Mouse (Mus musculus) lung, postnatal 14 days (tissue): ENCODE data around the gene Zbtb12.
A peak's percentile ranks its signal among the peaks of the same experiment; 100 is the strongest.

Experiments used
- DNase-seq: peaks from one replicate; pipeline ENCODE4 v3.0.0; 2021

Zbtb12 gene

GRCm38 (mm10) chr17:34910982-34911381 is 31.7 kb downstream of the Zbtb12 start:
- no peak for DNase-seq

- DNase-seq: peak; percentile 90
These were observed 32.7 kb downstream of the Zbtb12 start for GRCm38 (mm10) chr17:34911945-34912351.

- peak; percentile 13 for DNase-seq
These were observed 34.8 kb downstream of the Zbtb12 start, which contains the start of gene Slc44a4 for GRCm38 (mm10) chr17:34913930-34914665. TSS of gene Slc44a4 (plus strand) at chr17:34914466.

DNA sequence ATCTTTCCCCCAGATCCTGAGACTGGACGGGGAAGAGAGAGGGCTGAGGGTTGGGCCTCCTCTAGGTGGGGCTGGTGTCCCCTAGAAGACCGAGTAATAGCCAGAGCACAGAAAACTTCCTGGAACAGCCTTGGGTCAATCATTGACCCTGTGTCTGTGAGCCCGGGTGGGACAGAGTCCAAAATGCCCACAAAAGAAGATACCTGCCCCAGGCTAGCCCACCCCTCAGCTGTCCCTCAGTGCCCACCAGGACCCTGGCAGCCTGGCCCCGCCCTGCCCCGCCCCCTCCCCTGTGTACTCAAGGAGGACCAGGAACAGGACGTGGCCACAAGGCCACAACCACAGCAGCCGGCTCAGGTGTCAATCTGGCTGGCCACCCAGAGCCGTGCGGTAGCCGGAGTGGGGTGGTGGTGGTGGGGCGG is 36.1 kb downstream of the Zbtb12 start:
- peak; percentile 25 for DNase-seq

DNA sequence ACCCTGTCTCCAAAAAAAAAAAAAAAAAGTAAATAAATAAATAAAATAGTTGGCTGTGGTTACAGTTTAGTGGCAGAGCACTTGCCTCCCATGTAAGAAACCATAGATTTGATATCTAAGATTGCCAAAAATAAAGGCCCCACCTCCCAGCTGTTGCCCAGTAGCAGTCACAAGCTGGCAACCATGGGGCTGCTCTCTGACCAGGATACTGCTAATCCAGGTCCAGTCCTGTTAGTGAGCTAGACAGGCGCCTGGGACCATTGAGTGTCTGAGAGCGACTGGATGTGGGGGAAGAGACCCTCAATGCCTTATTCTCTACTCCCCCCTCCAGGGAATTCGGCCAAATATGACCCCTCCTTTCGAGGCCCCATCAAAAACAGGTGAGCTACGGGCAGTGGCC is 37.0 kb downstream of the Zbtb12 start:
- DNase-seq: no peak

DNA sequence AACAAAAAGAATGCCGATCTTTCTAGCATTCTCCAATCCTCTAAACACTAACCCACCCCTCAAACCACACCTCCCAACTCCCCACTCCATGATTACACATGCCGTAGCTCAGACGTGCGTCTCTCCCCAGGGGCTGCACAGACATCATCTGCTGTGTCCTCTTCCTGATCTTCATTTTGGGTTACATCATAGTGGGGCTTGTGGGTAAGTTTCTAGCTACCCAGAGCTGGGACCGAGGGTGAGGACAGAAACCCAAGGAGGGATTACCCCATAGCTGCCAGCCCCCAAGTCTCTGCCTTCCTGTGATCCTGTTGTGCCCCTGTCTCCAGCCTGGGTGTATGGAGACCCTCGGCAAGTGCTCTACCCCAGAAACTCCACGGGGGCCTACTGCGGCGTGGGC is 37.9 kb downstream of the Zbtb12 start:
- no peak for DNase-seq

DNA sequence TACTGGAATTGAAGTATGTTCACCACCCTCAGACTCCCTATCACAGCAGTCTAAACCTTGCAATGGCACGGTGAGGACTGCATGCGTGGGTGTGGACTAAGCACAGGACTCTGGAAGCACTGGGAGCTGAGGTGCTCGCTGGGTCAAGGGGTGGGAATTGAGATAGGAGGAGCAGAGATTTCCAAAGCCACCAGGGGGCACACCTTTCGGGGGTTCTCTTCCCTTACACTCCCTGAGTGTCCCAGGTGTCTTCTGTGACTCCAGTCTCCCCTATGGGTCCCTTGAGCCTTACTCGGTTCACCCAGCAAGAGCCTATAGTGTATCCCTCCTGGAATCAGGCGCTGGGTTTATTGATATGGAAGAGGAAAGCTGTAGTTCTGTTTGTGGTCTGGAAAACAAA is 43.7 kb downstream of the Zbtb12 start:
- DNase-seq: no peak

DNA sequence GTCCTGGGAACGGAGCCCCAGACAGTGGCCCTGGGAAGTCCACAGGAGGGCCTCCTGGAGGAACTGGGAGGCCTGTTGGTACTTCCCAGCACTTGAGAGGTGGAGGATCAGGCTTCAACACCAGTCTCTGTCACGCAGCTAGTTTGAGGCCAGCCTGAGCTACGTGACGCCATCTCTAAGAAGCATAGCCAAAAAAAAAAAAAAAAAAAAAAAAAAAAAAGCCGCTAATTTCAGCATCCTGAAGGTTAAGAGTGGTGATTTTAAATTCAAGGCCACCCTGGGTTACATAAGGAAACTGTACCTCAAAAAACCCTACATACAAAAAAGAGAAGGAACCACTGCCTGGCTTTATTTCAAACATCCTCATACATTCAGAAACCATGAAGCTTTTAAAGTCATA is 45.0 kb downstream of the Zbtb12 start:
- DNase-seq: no peak

DNA sequence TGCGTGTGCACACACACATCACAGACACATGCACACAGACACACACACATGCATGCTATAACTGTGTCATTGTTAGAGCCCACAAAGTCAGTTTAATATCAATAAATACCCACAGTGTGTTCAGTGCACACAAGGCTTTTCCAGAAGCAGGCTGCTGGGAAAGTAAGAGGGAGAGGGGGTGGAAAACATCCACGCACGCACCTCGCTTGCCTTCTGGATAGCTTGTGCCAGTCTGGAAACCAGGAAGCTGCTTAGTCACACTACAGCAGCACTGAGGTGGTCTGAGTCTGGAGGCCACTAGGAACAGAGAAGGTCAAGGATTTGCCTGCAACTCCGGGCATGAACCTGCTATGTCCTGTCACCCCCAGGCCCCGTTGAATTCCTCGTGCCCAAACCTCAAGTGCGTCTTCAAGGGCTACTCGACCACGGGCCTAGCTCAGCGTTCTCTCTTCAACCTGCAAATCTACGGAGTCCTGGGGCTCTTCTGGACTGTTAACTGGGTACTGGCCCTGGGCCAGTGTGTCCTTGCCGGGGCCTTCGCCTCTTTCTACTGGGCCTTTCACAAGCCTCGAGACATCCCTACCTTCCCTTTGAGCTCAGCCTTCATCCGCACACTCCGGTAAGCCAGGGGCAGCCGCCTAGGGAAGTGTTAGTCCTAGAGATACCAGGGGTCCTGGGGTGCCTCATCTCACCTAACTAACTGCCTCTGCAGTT is 48.2 kb downstream of the Zbtb12 start:
- no peak for DNase-seq

DNA sequence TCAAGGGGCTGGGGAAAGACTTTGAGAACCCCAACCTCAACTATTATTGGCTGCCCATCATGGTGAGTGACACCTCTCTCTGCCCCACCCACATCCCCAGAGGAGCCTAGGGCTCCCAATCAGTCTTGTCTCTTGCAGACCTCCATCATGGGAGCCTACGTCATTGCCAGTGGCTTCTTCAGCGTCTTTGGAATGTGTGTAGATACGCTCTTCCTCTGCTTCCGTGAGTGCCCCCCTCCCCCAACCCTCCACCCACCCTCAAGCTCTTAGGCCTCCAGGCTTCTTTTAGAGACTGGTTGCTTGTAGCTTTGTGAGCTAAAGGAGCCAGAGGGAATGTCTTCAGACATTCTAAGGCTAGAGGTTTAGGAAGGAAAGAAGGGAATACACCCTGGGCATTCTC is 49.6 kb downstream of the Zbtb12 start:
- DNase-seq: no peak

- peak; percentile 99 for DNase-seq
These were observed 51.9 kb downstream of the Zbtb12 start, which contains the start of gene Neu1 for GRCm38 (mm10) chr17:34931061-34931734. TSS of gene Neu1 (plus strand) at chr17:34931253.

DNA sequence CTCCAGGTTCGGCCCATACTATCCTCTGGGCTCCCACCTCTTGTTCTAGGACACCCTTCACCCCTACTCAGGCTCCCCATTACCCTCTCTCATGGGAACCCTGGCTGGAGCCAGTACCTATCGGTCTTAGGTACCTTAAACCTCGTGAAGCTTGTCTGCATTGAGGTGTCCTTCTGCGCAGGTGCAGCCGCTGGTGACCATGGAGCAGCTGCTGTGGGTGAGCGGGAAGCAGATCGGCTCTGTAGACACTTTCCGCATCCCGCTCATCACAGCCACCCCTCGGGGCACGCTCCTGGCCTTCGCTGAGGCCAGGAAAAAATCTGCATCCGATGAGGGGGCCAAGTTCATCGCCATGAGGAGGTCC is 52.4 kb downstream of the Zbtb12 start:
- DNase-seq: no peak

- no peak for DNase-seq
These were observed 53.0 kb downstream of the Zbtb12 start for GRCm38 (mm10) chr17:34932287-34932686.

DNA sequence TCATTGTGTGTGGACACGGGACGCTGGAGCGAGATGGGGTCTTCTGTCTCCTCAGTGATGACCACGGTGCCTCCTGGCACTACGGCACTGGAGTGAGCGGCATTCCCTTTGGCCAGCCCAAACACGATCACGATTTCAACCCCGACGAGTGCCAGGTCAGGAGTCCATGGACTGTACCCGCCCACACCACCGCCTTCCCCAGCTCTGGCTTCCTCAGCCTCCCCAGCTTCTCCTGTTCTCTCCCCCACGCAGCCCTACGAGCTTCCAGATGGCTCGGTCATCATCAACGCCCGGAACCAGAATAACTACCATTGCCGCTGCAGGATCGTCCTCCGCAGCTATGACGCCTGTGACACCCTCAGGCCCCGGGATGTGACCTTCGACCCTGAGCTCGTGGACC is 54.7 kb downstream of the Zbtb12 start:
- no peak for DNase-seq

GRCm38 (mm10) chr17:34934830-34935229 is 55.5 kb downstream of the Zbtb12 start:
- DNase-seq: no peak

DNA sequence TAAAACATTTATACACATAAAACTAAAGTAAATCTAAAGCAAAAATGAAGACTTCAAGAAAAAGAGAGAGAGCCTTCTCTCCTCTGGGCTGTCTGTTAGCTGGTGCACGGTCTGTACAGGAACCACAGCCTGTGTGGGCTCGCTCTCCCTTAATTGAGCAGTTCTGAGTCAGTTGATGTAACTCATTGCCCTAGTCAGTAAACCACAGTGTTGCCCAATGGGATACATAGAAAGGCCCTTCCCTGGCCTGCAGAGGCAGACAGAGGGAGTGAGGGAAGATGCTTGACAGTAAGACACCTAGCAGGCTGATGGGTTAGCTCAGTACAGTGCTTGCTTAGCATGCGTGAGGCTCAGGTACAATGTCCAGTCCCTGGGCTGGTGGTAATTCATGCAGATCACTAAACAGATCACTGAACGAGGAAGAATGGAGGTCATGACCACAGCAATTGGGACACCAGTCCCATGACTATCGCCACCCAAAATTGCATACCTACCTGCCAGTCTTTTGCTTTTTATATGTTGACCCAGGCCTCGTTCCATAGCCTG is 58.8 kb downstream of the Zbtb12 start:
- DNase-seq: no peak

DNA sequence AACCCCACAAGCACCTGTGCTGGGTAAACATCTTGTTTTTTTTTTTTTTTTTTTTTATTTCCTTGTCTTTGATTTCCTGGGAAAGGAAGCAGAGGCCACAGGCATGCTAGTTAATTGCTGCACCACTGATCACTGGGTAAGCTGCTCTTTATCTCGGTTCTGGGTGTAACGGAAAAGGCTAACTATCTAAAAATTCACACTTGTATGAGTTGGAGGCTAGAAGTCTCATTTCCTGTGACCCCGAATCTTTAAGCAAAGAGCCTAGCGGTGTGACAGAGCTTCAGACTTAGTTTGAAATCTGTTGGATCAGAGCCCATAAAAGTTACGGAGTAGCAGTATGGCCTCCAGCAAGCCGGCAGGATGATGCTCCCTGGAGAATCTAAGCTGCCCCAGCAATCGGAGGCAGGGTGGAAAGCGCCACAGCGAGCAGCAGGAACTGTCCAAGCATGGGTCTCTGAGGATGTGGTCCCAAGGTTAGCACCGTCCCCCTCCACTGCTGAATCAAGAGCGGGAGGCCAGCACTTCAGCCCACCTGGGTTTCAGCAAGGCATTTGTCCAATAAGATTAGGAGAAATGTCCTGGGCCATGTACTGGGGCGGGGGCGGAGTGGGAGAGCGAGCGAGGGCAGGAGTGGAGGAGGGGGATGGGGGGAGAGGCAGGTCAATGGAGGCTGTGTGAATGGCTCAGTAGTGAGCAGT is 62.2 kb downstream of the Zbtb12 start:
- no peak for DNase-seq

- no peak for DNase-seq
These were observed 64.0 kb downstream of the Zbtb12 start for GRCm38 (mm10) chr17:34943128-34943815.

GRCm38 (mm10) chr17:34944362-34944761 is 65.1 kb downstream of the Zbtb12 start:
- no peak for DNase-seq
